Mouse (Mus musculus): ENCODE results near the gene Ank3.

The Ank3 gene

DNA sequence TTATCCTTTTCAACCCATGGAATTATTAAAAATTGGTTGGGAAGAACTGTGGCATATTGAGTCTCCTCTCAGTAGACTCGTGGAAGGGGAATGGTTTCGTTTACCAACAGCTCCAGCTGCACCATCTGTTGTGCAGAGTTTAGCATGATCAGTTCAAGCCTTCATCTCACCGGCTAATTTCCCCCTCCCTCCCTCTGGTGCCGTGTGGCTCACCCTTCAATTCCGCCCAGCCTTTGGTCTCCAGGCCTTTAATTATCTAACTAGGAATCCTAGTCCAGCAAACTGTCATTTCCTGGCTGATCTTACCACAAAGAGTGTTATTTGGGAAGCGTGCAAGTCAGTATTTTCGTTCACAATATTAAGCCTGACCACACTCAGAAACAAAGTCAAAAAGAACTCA, 393.4 kb downstream of the Ank3 start:
- DNase-seq, result no peak

DNA sequence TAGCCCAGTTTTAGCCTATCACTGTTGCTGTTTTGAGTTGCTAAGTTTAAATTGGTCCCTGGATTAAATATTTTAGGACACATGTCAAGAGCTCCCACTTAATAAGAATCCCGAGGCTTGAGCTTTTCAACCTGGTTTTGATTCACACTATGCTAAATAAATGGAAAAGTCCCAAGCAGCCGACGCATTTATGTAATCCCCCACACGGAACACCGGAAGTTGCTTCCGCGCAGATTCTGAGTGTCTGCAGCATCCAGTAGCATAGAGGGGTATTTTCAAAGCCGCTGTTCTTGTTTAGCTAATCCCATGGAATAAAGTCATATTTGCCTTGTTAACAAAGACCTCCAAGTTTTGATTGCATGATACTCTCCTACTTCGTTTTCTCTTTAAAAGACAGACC, 393.8 kb downstream of the Ank3 start:
- DNase-seq, result no peak

DNA sequence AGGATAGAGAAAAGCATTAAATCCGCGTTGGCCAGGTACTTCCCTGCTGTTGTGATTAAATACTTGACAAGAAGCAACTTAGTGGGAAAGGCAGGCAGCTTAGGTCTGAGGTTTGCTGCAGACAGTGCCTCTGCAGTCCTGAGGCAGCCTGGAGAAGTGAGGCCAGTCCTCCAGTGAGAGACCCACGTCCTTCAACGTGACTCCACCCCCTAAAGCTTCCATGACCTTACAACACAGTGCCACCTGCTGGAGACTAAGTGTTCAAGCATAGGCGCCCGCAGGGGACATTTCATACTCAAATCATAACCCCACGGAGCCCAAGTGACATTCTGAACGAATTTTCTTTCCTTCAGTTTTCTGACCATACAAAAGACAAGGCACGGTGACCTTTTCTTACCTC, 394.5 kb downstream of the Ank3 start:
- peak; percentile 70 for DNase-seq

DNA sequence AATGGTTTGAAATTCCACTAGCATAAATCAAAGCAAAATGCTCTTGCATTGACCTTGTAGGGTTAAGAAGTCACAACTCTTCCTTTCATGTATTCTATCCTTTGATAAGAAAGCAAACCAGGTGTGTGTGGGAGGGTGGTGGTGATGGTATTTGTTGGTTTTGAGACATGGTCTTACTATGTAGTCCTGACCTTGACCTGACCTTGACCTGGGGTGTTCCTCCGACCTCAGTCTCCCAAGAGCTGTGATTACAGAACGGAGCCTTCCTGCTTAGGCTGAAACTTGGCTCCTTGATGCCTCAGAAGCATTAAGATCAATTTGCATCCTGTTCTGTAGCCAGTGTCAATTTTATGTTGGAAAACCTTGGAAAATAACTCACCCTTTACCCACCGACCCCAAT, 397.1 kb downstream of the Ank3 start:
- DNase-seq, result no peak

DNA sequence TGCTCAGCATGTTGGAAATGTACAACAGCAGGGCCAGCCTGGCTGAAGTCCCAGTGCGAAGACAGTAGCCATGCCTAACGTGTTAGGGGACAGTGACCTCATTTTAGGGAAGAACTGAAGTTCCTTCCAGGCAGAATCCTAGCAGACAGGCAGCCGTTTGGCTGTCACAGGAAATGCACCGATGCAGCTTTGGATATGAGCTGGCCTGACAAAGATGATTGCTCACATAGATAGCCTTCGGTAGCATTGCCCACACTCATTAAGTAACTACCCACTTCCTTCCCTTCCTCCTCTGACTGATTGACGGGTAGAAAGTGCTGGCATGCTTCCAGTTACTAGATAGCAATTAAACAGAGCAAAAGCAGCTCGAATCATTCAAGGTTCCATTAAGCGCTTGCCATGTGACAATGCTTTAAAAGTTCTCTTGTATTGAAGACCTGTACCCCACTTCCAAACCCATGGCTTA, 397.9 kb downstream of the Ank3 start:
- DNase-seq, result peak; percentile 78

GRCm38 (mm10) chr10:69803135-69803756, 404.7 kb downstream of the Ank3 start:
- DNase-seq, result no peak

GRCm38 (mm10) chr10:69804613-69805012, 406.0 kb downstream of the Ank3 start:
- no peak for DNase-seq

GRCm38 (mm10) chr10:69810785-69811184, 412.2 kb downstream of the Ank3 start:
- DNase-seq, result no peak

DNA sequence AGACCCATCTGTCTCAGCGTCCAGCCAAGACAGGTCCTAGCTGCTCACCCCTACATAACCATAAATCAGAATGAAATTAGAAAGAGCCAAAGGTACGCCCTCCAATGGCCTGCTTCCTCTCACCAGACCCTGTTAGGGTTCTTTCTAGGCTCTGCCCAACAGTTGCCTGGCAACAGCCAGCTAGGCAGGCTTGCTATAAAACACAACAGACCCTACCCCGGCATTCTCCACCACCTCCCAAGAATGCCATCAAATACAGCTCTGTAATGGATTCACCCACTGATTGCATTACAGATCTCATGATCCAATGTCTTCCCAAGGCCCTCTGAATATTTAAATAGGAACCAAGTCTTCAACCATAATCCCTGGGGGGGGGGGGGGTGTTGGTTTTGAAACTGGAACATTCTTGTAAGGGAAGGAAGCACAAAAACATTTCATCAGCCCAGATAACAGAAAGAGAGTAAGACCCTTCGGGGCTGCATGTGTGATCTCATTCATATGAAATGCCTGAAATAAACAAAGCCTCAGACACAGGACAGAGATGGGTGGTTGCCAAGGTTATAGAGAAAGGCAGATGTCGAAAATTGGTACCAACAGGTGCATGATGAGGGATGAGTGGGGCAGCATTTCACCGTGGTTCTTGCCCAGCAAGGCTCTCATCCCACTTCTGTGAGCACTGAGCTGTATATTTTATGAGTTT, 415.4 kb downstream of the Ank3 start:
- DNase-seq, result no peak

GRCm38 (mm10) chr10:69821245-69821644, 422.7 kb downstream of the Ank3 start:
- DNase-seq, result no peak

- no peak for DNase-seq
Measured at GRCm38 (mm10) chr10:69828770-69829169, 430.2 kb downstream of the Ank3 start.

- no peak for DNase-seq
Measured at GRCm38 (mm10) chr10:69829236-69829635, 430.7 kb downstream of the Ank3 start.

GRCm38 (mm10) chr10:69831568-69831967, 433.0 kb downstream of the Ank3 start:
- no peak for DNase-seq

GRCm38 (mm10) chr10:69832241-69832640, 433.7 kb downstream of the Ank3 start:
- no peak for DNase-seq

- no peak for DNase-seq
Measured at GRCm38 (mm10) chr10:69832822-69833221, 434.2 kb downstream of the Ank3 start.

GRCm38 (mm10) chr10:69834700-69835099, 436.1 kb downstream of the Ank3 start:
- DNase-seq, result no peak

DNA sequence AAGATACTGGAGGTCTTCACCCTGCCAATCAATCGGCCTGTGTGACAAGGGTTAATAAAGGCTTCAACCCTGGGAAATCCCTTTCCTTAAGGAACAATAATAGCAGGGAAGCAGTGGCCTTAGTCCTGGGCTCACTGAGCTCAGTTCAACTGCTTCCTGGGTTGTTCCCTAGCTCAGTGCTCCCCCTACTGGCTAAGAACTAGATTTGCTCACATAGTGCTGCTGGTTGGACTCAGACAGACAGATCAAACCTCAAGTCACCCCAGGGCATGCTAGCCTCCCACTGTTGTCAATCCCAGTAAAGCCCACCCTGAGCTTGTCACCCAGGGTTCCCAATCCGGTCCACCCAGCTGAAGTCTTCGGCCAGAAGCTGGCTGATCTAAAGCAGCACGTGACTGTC, 447.2 kb downstream of the Ank3 start:
- DNase-seq, result peak; percentile 67

- DNase-seq, result no peak
Measured at GRCm38 (mm10) chr10:69852366-69853091, 454.0 kb downstream of the Ank3 start.

DNA sequence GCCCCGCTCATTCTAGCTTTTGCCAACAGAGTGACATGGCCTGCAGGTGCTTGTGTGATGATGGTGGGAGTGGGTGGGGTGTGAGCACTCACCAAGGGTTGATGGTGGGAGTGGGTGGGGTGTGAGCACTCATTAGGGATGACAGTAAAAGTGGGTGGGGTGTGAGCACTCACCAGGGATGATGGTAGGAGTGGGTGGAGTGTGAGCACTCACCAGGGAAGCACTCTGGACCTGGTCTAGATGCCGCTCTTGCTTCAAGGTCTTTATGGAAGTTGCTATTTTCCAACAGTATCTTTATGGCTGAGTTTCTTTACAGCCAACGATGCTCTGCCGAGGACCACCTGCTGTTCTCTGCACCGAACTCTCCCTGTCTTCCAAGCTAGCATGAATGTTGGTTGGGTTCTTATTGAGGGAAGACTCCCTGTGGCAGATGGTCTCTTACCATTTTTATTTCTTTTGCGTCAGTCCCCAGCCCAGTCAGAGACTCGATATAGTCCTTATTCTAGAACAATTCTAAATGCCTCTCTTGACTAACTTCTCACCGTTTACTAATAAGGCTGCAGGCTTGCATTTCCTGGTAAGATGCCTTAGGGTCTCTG, 456.1 kb downstream of the Ank3 start:
- DNase-seq, result no peak

DNA sequence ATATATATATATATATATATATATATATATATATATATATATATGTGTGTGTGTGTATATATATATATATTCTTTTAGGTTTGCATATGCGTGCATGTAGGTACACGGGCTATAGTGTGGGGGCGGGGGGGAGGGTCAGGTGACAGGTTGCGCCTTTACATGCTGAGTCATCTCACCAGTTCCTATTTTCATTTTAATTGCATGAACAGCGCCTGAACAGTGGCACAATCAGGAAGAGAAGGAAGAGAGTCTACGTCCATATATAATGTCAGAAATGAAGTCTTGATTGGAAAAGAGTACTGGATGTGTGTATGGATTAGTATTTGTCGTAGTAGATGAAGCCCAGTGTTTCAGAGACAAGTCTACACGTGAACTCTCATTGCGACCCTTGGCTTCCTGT, 459.4 kb downstream of the Ank3 start:
- no peak for DNase-seq

- DNase-seq, result peak; percentile 56
Measured at GRCm38 (mm10) chr10:69858897-69859605, 460.5 kb downstream of the Ank3 start.

DNA sequence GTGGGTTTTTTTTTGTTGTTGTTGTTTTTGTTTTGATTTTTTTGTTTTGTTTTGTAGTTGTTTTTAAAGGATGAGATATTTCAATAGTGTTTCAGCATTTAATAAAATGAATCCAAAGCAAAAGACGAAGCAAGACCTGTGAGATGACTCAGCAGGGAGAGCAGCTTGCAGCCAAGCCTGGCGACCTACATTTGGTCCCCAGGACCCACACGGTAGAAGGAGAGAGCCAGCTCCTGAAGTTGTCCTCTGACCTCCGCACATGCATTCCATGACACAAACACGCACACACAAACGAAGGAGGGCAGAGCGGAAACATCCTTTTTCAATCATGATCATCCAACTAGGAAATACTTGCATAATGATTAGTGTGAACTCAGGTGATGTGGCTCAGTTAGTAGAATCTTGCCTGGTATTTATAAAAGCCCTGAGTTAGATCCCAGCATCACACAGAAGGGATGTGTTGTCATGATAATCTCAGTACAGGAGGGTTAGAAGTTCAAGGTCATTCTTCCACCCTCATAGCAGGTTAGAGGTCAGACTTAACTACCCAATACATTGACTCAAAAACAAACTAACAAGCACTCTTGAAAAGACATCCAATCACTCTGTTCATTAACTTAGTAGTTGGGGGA, 461.4 kb downstream of the Ank3 start:
- DNase-seq, result peak; percentile 65
